Mouse (Mus musculus): ENCODE measurements at regions not wholly inside any gene's neighbourhood (a gene's known extent, or its start where the extent isn't known, plus 50 kb on each side); places are given as distances from the start of the nearest gene placed in this dataset.

DNA sequence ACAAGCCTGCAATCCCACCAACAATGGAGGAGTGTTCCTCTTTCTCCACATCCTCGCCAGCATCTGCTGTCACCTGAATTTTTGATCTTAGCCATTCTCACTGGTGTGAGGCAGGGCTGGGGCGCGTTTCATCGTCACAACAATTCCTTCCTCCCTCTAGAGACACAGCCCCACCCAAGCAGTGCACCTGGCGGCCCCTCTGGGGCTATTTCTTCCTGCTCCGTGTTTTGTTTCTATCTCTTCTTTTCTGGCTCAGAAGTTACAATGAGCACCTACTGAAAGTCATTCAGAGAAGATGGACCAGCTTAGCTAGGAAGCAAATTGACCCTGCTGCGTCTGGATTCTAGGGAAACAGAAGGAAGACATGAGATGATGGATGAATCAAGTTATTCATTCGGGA lies 172.5 kb downstream of the Cand1 start:
- TF ChIP-seq CTCF (IDR thresholded peaks at IDR 0.05; ENCODE audit: control insufficient read depth, insufficient read depth, insufficient read length) (no peak), USF1 (IDR thresholded peaks at IDR 0.05; ENCODE audit: low read depth) (no peak), FOSL1 (IDR thresholded peaks at IDR 0.05; ENCODE audit: insufficient read depth, low read length, poor library complexity, severe bottlenecking) (no peak), MAX (IDR thresholded peaks at IDR 0.05) (no peak), CEBPB (IDR thresholded peaks at IDR 0.05; ENCODE audit: low read depth) (no peak), MYOD1 (IDR thresholded peaks at IDR 0.05; ENCODE audit: control insufficient read depth, insufficient read length, low read depth) (no peak), MYOG (IDR thresholded peaks at IDR 0.05; ENCODE audit: control insufficient read depth, extremely low read depth, insufficient read length) (no peak)

All from C2C12 (cell line).